Mouse (Mus musculus) liver, postnatal 0 days (tissue): Measurements from ENCODE around the gene Fam161b. TPM values are rescaled to one million over a fixed set of nuclear protein-coding genes. Genes with fewer than 3 reads are reported as not detected.

ENCODE experiments used
- ATAC-seq: fragments of 200-750 bp; cut with Nextera tagmentation; 2 replicates; pipeline ENCODE4 v1.8.0; 2017; ENCODE audit warnings: mild to moderate bottlenecking, moderate library complexity
- DNase-seq: peaks from one replicate; pipeline ENCODE4 v3.0.0-alpha.2; 2016
- H3K27ac ChIP-seq: fragments of 300-500 bp; sonication (generic); 2 replicates; pipeline ENCODE4 v1.5.1; 2014; ENCODE audit warnings: antibody characterized with exemption, moderate library complexity, mild to moderate bottlenecking, low read depth
- H3K27me3 ChIP-seq: fragments of 300-500 bp; sonication (generic); 2 replicates; pipeline ENCODE4 v1.6.1; 2014; ENCODE audit warnings: low read length, control low read depth, mixed read lengths; ENCODE audit not compliant: insufficient read depth
- H3K36me3 ChIP-seq: fragments of 300-500 bp; sonication (generic); replicated peaks from 2 replicates; pipeline ENCODE4 v1.6.1; 2014; ENCODE audit warnings: mild to moderate bottlenecking, control low read depth, low read length, moderate library complexity, mixed read lengths; ENCODE audit not compliant: insufficient read depth
- H3K4me1 ChIP-seq: fragments of 300-500 bp; sonication (generic); 2 replicates; pipeline ENCODE4 v1.6.1; 2014; ENCODE audit warnings: antibody characterized with exemption, mild to moderate bottlenecking, control low read depth; ENCODE audit not compliant: insufficient read depth
- H3K4me2 ChIP-seq: fragments of 300-500 bp; sonication (generic); 2 replicates; pipeline ENCODE4 v1.6.1; 2014; ENCODE audit warnings: low read depth, mild to moderate bottlenecking, low read length, moderate library complexity, mixed read lengths
- H3K4me3 ChIP-seq: fragments of 300-500 bp; sonication (generic); 2 replicates; pipeline ENCODE4 v1.5.1; 2014; ENCODE audit warnings: low read depth, low read length
- H3K9ac ChIP-seq: fragments of 300-500 bp; sonication (generic); replicated peaks from 2 replicates; pipeline ENCODE4 v1.6.1; 2014; ENCODE audit warnings: mild to moderate bottlenecking, moderate library complexity
- H3K9me3 ChIP-seq: fragments of 300-500 bp; sonication (generic); 2 replicates; pipeline ENCODE4 v1.6.1; 2016; ENCODE audit warnings: mild to moderate bottlenecking, control low read depth, low read length, mixed read lengths
- CTCF ChIP-seq: sonication (generic); IDR thresholded peaks from 2 replicates; pipeline ENCODE4 v1.5.1; 2016; ENCODE audit warnings: antibody characterized with exemption, low read depth
- EP300 ChIP-seq: IDR thresholded peaks from 2 replicates; pipeline ENCODE4 v1.6.1; 2016; ENCODE audit warnings: antibody characterized with exemption, low read depth, mild to moderate bottlenecking
- WGBS: fragments of 180-500 bp; shearing (Covaris S2); extraction: QIAGEN DNeasy Blood & Tissue Kit; methylation state at CpG from one replicate; pipeline ENCODE4 v1.1.7; 2014; ENCODE audit not compliant: insufficient replicate concordance; 5-methylcytosine and 5-hydroxymethylcytosine counted together
- polyA plus RNA-seq: library from polyadenylated mRNA; unstranded; fragments of >200 nt; fragmentation: Nextera tagmentation; extraction: Ambion mirVana; gene quantifications from 2 replicates; pipeline ENCODE4 v1.2.1, GENCODE M21; 2015

Fam161b gene
- polyA plus RNA-seq, 1 experiment from 2014 or later: 0.31 TPM

DNA sequence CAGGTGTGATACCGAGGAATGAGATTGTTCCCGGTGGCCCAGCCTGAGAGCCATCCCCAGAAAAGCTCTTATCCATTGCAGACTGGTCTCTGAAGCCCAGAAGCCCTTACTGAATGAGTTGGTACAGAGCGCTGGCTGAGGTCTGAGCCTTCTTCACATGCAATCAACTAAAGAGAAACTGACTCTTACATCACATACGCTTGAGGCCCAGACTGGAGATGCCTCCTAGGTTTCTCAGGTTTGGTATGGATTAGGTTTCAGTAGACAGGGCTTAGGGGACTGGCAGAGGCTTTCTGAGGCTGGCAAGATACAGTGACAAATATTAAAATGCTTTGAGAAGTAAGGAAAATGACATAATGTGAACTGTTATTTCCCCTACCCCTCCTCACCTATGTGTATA, 23.8 kb upstream of the Fam161b start:
- Histone ChIP-seq H3K4me3 (no peak overlapping the region), H3K4me1 (peaks cover 32% of the 10 kb centered on the region), H3K4me2 (no peak overlapping the region), H3K27me3 (no peaks in the 10 kb centered on the region), H3K36me3 (peaks cover 3% of the 10 kb centered on the region; the same call in 1 of the 2 replicates), H3K27ac (peak overlapping the region; percentile 87), H3K9me3 (no peaks in the 10 kb centered on the region), H3K9ac (no peak overlapping the region)
- TF ChIP-seq CTCF (no peak), EP300 (no peak)
- DNase-seq: no peak
- ATAC-seq: no peak
- 79% methylated on average over 4 of the region's 4 CpGs for WGBS

DNA sequence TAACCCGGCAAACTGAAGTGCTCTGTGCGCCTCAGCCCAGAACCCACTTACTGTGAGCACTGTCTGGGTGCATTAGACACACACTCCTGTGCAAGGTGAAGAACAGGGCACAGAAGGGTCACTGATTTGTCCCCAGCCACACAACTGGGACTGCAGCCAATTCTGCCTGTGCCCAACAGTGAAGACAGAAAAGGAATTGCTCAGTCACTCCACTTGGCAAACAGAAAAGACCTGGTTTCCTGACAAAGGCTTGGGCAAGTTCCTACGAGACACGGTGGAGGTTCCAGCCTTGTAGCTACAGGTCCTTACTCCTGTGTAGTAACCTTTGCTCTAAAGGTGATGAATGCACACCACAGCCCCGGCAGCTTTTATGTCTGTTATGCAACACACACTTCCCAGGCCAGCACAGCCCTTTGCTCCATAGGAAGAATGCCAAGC, 23.0 kb upstream of the Fam161b start:
- Histone ChIP-seq H3K9me3 (no peaks in the 10 kb centered on the region), H3K4me1 (peaks cover 32% of the 10 kb centered on the region), H3K9ac (peak overlapping the region; percentile 44; the same call in 1 of the 2 replicates), H3K27ac (peak overlapping the region; percentile 87), H3K4me3 (no peak overlapping the region), H3K27me3 (no peaks in the 10 kb centered on the region), H3K36me3 (peaks cover 3% of the 10 kb centered on the region; the same call in 1 of the 2 replicates), H3K4me2 (0 out of 2 replicates have a peak overlapping the region, but pooled peaks have one; percentile 15)
- DNase-seq: peak; percentile 58
- TF ChIP-seq EP300 (peak; percentile 60; the same call in 1 of the 2 replicates), CTCF (no peak)
- ATAC-seq: peak; percentile 90
- WGBS: 50% methylated on average over 5 of the region's 5 CpGs

DNA sequence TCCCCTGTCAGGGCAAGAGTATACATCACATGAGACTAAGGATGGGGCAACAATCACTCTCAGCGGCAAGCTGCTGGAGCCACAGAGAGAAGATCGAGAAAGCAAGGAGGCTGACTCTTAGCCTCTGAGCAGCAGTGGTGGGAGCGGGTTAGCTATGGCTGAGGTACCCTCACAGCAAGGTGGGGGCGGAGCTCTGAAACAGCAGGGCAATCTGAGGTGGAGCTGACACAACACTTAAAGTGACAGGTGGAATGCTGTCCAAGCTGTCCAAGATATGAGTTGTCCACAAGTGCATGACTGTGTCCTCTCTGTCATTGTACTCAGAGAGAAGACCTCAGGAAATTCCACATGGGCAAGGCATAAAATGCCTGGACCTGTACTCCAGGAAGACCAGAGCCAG, 20.7 kb upstream of the Fam161b start:
- DNase-seq (no peak), ATAC-seq (no peak)
- H3K9me3 ChIP-seq: no peaks in the 10 kb centered on the region
- H3K9ac ChIP-seq: no peak overlapping the region
- WGBS: 84% methylated on average over 4 of the region's 4 CpGs
- peaks cover 17% of the 10 kb centered on the region for H3K4me1 ChIP-seq
- no peaks in the 10 kb centered on the region for H3K27me3 ChIP-seq
- H3K36me3 ChIP-seq: peaks cover 17% of the 10 kb centered on the region; the same call in 1 of the 2 replicates
- H3K27ac ChIP-seq: no peak overlapping the region
- H3K4me3 ChIP-seq: no peak overlapping the region
- no peak overlapping the region for H3K4me2 ChIP-seq
- no peak for TF ChIP-seq EP300
- no peak for TF ChIP-seq CTCF

DNA sequence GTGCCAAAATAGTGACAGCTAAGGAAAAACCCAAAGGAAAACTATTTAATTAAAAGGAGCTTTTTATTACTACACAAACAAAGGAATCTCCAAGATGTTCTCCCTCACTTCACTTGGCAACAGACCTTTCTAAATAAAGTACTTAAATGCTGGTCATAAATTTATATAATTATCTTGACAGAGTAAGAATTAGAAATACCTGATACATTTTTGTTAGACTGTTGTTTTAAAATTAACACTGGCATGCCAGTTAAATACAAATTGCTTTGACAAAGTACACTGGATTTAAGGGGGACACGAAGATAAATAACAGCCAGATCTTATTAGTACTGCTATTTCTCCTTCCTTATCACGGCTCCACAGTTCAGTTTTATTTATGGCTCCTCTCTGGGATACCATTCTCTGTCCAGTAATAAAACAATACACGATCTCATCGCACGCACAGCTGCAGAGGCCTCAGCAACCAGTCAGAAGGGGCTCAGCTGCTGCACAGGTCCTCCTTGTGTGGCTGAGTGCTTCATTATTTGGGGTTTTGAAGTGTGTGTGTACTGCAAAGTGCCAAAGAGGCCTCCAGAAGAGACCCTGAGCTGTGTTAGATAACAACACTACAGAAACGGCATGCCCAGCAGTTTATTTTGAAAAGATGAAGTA, 12.3 kb upstream of the Fam161b start:
- no peak for TF ChIP-seq EP300
- no peak for TF ChIP-seq CTCF
- WGBS: 83% methylated on average over 6 of the region's 6 CpGs
- ATAC-seq (no peak), DNase-seq (no peak)
- no peak overlapping the region for H3K9ac ChIP-seq
- no peak overlapping the region for H3K27ac ChIP-seq
- H3K4me1 ChIP-seq: no peaks in the 10 kb centered on the region
- no peaks in the 10 kb centered on the region for H3K9me3 ChIP-seq
- no peak overlapping the region for H3K4me2 ChIP-seq
- peaks cover 66% of the 10 kb centered on the region for H3K36me3 ChIP-seq
- no peak overlapping the region for H3K4me3 ChIP-seq
- no peaks in the 10 kb centered on the region for H3K27me3 ChIP-seq

DNA sequence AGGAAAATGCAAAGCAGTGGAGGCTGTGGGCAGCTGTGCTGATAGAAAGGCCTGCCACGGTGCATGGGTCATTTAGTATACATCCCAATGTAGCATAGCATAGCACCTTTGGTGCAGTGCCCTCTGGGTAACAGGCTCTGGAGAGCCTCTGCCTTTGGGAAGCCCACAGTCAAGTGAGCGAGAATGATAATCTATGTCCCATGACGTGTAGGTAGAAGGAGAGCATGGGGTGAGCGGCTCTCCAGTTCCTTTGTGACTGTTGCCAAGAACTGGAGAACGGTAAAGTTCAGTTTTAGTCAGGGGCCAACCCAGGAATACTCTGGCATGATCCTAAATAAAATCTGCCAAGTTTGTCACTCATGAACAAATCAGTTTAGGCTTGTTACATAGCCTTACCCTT, 10.0 kb upstream of the Fam161b start:
- Histone ChIP-seq H3K9ac (no peak overlapping the region), H3K4me2 (no peak overlapping the region), H3K4me1 (no peaks in the 10 kb centered on the region), H3K27ac (no peak overlapping the region), H3K9me3 (no peaks in the 10 kb centered on the region), H3K4me3 (no peak overlapping the region), H3K27me3 (no peaks in the 10 kb centered on the region), H3K36me3 (peaks cover 67% of the 10 kb centered on the region)
- DNase-seq: no peak
- TF ChIP-seq CTCF (no peak), EP300 (no peak)
- no peak for ATAC-seq
- 92% methylated on average over 5 of the region's 5 CpGs for WGBS

DNA sequence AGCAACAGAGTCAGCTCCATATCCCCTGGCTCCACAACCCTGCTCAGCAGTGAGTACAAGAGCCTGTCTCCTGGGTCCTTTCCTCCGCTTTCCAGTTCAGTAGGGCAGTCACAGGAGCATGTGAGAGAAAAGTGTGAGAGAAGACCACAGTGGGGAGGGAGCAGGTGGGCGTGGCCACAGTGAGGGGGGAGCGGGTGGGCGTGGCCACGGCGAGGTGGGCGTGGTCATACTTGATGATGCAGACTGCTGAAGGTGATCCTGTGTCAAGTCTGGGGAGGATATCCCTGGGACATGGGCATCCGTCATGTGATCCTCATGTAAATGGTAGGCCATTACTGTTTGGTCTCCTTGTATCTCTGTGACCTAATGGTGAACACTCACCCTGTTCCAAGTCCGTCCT, 5.3 kb upstream of the Fam161b start:
- WGBS: 53% methylated on average over 9 of the region's 9 CpGs
- Histone ChIP-seq H3K4me2 (no peak overlapping the region), H3K4me3 (no peak overlapping the region), H3K36me3 (peaks cover 41% of the 10 kb centered on the region), H3K27ac (no peak overlapping the region), H3K4me1 (peaks cover 10% of the 10 kb centered on the region), H3K27me3 (no peaks in the 10 kb centered on the region), H3K9ac (no peak overlapping the region), H3K9me3 (no peaks in the 10 kb centered on the region)
- TF ChIP-seq EP300: no peak
- no peak for TF ChIP-seq CTCF
- DNase-seq (peak; percentile 58), ATAC-seq (no peak)
